Comparison of ENCODE assay signal across 8 mouse cellular contexts in the genomic region with DNA sequence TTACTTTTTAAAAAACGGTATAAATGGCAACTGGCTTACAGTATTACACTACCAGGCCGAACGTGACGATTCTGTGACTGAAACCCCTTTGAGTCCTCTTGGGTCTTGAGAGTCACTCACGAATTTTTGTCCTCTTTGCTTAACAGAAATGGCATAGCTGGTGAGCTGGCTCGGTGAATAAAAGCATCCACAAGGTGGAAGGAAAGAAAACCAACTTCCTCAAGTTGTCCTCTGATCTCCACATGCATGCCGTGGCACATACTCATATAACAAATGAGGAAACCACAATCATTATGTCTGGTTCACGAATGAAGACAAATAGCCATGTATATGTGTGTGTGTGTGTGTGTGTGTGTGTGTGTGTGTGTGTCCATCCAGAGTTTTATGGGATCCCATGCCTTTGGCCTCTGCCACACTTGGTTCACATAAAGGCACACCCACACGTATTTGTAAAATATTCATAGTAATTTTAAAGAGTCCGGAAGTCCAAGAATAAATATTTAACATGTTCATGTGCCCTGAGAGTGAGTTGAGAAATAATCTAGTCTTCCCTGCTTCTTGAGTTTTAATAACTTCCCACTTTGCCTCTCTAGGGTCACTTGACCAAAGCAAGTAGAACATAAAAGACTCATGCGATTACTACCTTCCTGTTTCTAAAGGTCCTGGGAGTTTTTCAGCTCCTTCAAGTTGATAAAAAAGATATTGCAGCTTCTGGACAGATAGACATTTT. TPM values are rescaled to one million over a fixed set of nuclear protein-coding genes. Genes with fewer than 3 reads are reported as not detected.
A peak's percentile ranks its signal among the peaks of the same experiment; 100 is the strongest.
DNase-seq lines count a peak whose midpoint lies in the region; ATAC-seq lines count a peak whose summit lies in the region.

No protein-coding gene starts in this region.

- H3K9ac ChIP-seq in hindbrain, embryonic 16.5 days (ENCODE audit: low read depth, low read length) = peak overlapping the region; percentile 65

- H3K27ac ChIP-seq in heart, embryonic 10.5 days = peak overlapping the region; percentile 84; the same call in 1 of the 2 replicates
- H3K27ac ChIP-seq in hindbrain, embryonic 16.5 days (ENCODE audit: low read depth, low read length) = peak overlapping the region; percentile 66
- peak overlapping the region; percentile 87 for H3K27ac ChIP-seq in midbrain, embryonic 10.5 days (replicated peaks)

- WGBS in heart, embryonic 10.5 days = 47% methylated on average over 11 of the region's 11 CpGs
- 35% methylated on average over 11 of the region's 11 CpGs for WGBS in hindbrain, embryonic 16.5 days
- 45% methylated on average over 11 of the region's 11 CpGs for WGBS in midbrain, embryonic 10.5 days

- no peaks in the 10 kb centered on the region for H3K9me3 ChIP-seq in heart, embryonic 10.5 days
- no peaks in the 10 kb centered on the region for H3K9me3 ChIP-seq in hindbrain, embryonic 16.5 days (ENCODE audit: control insufficient read depth, low read length)
- no peaks in the 10 kb centered on the region for H3K9me3 ChIP-seq in midbrain, embryonic 10.5 days (replicated peaks)

- H3K4me3 ChIP-seq in heart, embryonic 10.5 days = peak overlapping the region; percentile 77
- peak overlapping the region; percentile 54 for H3K4me3 ChIP-seq in hindbrain, embryonic 16.5 days (ENCODE audit: low read length)
- peak overlapping the region; percentile 86 for H3K4me3 ChIP-seq in midbrain, embryonic 10.5 days

- peak; percentile 34 for ATAC-seq in common myeloid progenitor, adult 5-6 weeks (replicated peaks; ENCODE audit: low read depth, poor library complexity, severe bottlenecking)
- ATAC-seq in hindbrain, embryonic 16.5 days = no peak

- DNase-seq in heart, embryonic 10.5 days (ENCODE audit: low spot score) = no peak
- DNase-seq in heart, adult 8-10 months (ENCODE audit: low spot score) = no peak
- no peak for DNase-seq in midbrain, embryonic 10.5 days (ENCODE audit: low spot score)
- DNase-seq in urinary bladder, postnatal 14 days (ENCODE audit: low spot score) = no peak
- no peak for DNase-seq in adrenal gland, adult (ENCODE audit: inconsistent age in 2 of 2, low spot score in 1 of 2)
- no peak for DNase-seq in kidney, adult 11 months

- peaks cover 6% of the 10 kb centered on the region for H3K27me3 ChIP-seq in heart, embryonic 10.5 days (ENCODE audit: insufficient read depth, poor library complexity, severe bottlenecking)
- no peaks in the 10 kb centered on the region for H3K27me3 ChIP-seq in hindbrain, embryonic 16.5 days (replicated peaks; ENCODE audit: control insufficient read depth, insufficient read depth, low read length)
- peaks cover 5% of the 10 kb centered on the region for H3K27me3 ChIP-seq in midbrain, embryonic 10.5 days (ENCODE audit: low read depth, poor library complexity, severe bottlenecking)

- H3K36me3 ChIP-seq in heart, embryonic 10.5 days = peaks cover 2% of the 10 kb centered on the region
- no peaks in the 10 kb centered on the region for H3K36me3 ChIP-seq in hindbrain, embryonic 16.5 days (ENCODE audit: control insufficient read depth, insufficient read depth, low read length)
- peaks cover 24% of the 10 kb centered on the region for H3K36me3 ChIP-seq in midbrain, embryonic 10.5 days

- peaks cover 8% of the 10 kb centered on the region; the same call in 1 of the 2 replicates for H3K4me1 ChIP-seq in heart, embryonic 10.5 days
- peaks cover 7% of the 10 kb centered on the region for H3K4me1 ChIP-seq in hindbrain, embryonic 16.5 days (ENCODE audit: control insufficient read depth, insufficient read depth, low read depth, low read length)
- peaks cover 20% of the 10 kb centered on the region for H3K4me1 ChIP-seq in midbrain, embryonic 10.5 days

- H3K4me2 ChIP-seq in hindbrain, embryonic 16.5 days (ENCODE audit: low read length) = peak overlapping the region; percentile 96

RNA-seq across cellular contexts. Expression of gene Bub1, which starts 0.6 kb away (rescaled TPM):
- polyA plus RNA-seq in heart, embryonic 10.5 days (2016; fragmentation: Nextera tagmentation; extraction: Ambion mirVana) = 61.8 and 71.3 TPM in 2 replicates
- under 1 TPM in 3 of 4 experiments, not detected in 1; 0.14 to 0.82 (median 0.46) TPM for total RNA-seq in heart, adult 8-10 months (2022)
- total RNA-seq in common myeloid progenitor, adult 5-6 weeks (2017) = 52.7 and 60.3 TPM in 2 replicates
- 7.8 and 9.7 TPM in 2 replicates for polyA plus RNA-seq in hindbrain, embryonic 16.5 days (2015; fragmentation: Nextera tagmentation; extraction: Ambion mirVana)
- 100 and 109 TPM in 2 replicates for polyA plus RNA-seq in midbrain, embryonic 10.5 days (2016; fragmentation: Nextera tagmentation; extraction: Ambion mirVana)

RNA-seq across cellular contexts. Expression of gene Acoxl, which starts 6.4 kb away (rescaled TPM):
- polyA plus RNA-seq in heart, embryonic 10.5 days (2016; fragmentation: Nextera tagmentation; extraction: Ambion mirVana) = 0.39 and 0.51 TPM in 2 replicates
- not detected for total RNA-seq in heart, adult 8-10 months (2022)
- total RNA-seq in common myeloid progenitor, adult 5-6 weeks (2017) = 0.97 TPM in 1 of 2 replicates, not detected in the other
- 0.07 and 0.15 TPM in 2 replicates for polyA plus RNA-seq in hindbrain, embryonic 16.5 days (2015; fragmentation: Nextera tagmentation; extraction: Ambion mirVana)
- polyA plus RNA-seq in midbrain, embryonic 10.5 days (2016; fragmentation: Nextera tagmentation; extraction: Ambion mirVana) = 0.05 and 0.07 TPM in 2 replicates

RNA-seq across cellular contexts. Expression of gene Mtln, which starts 40.0 kb away (rescaled TPM):
- polyA plus RNA-seq in heart, embryonic 10.5 days (2016; fragmentation: Nextera tagmentation; extraction: Ambion mirVana) = 33.8 and 35.4 TPM in 2 replicates
- total RNA-seq in heart, adult 8-10 months (2022) = 10 to 100 TPM; 56.0 to 63.9 (median 62.7) TPM
- 36.1 and 42.8 TPM in 2 replicates for total RNA-seq in common myeloid progenitor, adult 5-6 weeks (2017)
- polyA plus RNA-seq in hindbrain, embryonic 16.5 days (2015; fragmentation: Nextera tagmentation; extraction: Ambion mirVana) = 44.5 and 58.5 TPM in 2 replicates
- 26.5 and 30.3 TPM in 2 replicates for polyA plus RNA-seq in midbrain, embryonic 10.5 days (2016; fragmentation: Nextera tagmentation; extraction: Ambion mirVana)

RNA-seq across cellular contexts. Expression of gene Nphp1, which starts 43.6 kb away (rescaled TPM):
- 16.9 and 20.5 TPM in 2 replicates for polyA plus RNA-seq in heart, embryonic 10.5 days (2016; fragmentation: Nextera tagmentation; extraction: Ambion mirVana)
- 10 to 100 TPM in 1 of 4 experiments, 1 to 10 TPM in 3; 7.2 to 10.0 (median 8.9) TPM for total RNA-seq in heart, adult 8-10 months (2022)
- total RNA-seq in common myeloid progenitor, adult 5-6 weeks (2017) = 21.3 and 33.4 TPM in 2 replicates
- polyA plus RNA-seq in hindbrain, embryonic 16.5 days (2015; fragmentation: Nextera tagmentation; extraction: Ambion mirVana) = 14.7 and 17.8 TPM in 2 replicates
- polyA plus RNA-seq in midbrain, embryonic 10.5 days (2016; fragmentation: Nextera tagmentation; extraction: Ambion mirVana) = 42.2 and 45.1 TPM in 2 replicates
